Mouse (Mus musculus) testis, adult 2 months (tissue): ENCODE results near the gene Gm20388. TPM values are rescaled to one million over a fixed set of nuclear protein-coding genes. Genes with fewer than 3 reads are reported as not detected.

ENCODE experiments used
- H3K27ac ChIP-seq: fragments of 200-500 bp; 2 replicates; pipeline ENCODE4 v1.5.1; 2012; ENCODE audit warnings: low read depth, low read length; ENCODE audit not compliant: control insufficient read depth, insufficient read depth
- H3K27me3 ChIP-seq: fragments of 200-500 bp; 2 replicates; pipeline ENCODE4 v1.6.1; 2012; ENCODE audit warnings: mild to moderate bottlenecking, low read length, moderate library complexity; ENCODE audit not compliant: control insufficient read depth, insufficient read depth
- H3K36me3 ChIP-seq: fragments of 200-500 bp; 2 replicates; pipeline ENCODE4 v1.6.1; 2012; ENCODE audit warnings: mild to moderate bottlenecking, low read length; ENCODE audit not compliant: control insufficient read depth, insufficient read depth
- H3K4me1 ChIP-seq: fragments of 200-500 bp; 2 replicates; pipeline ENCODE4 v1.6.1; 2012; ENCODE audit warnings: low read length; ENCODE audit not compliant: control insufficient read depth, insufficient read depth
- H3K4me3 ChIP-seq: fragments of 200-500 bp; 2 replicates; pipeline ENCODE4 v1.5.1; 2012; ENCODE audit warnings: low read depth, mild to moderate bottlenecking, low read length, moderate library complexity, mixed read lengths; ENCODE audit not compliant: control insufficient read depth
- CTCF ChIP-seq: fragments of 200-500 bp; IDR thresholded peaks from 2 replicates; pipeline ENCODE4 v1.5.1; 2012; ENCODE audit warnings: low read depth, mild to moderate bottlenecking, inconsistent platforms, low read length, moderate library complexity; ENCODE audit not compliant: control insufficient read depth, insufficient read depth, insufficient replicate concordance
- POLR2A ChIP-seq: fragments of 200-500 bp; IDR thresholded peaks from 2 replicates; pipeline ENCODE4 v1.6.1; 2012; ENCODE audit warnings: low read depth, mild to moderate bottlenecking, inconsistent platforms, low read length, moderate library complexity; ENCODE audit not compliant: control insufficient read depth
- polyA plus RNA-seq: library from polyadenylated mRNA; depleted of rRNA; stranded (reverse); fragments of >200 nt; gene quantifications from 2 replicates; pipeline ENCODE4 v1.2.3, GENCODE M21; 2012

Gm20388 gene
- polyA plus RNA-seq, 1 experiment = 5.6 TPM

- peaks cover 2% of the 10 kb centered on the region; the same call in 1 of the 2 replicates for H3K4me1 ChIP-seq
- TF ChIP-seq CTCF = no peak
- TF ChIP-seq POLR2A = no peak
- H3K4me3 ChIP-seq = no peak overlapping the region
- no peaks in the 10 kb centered on the region for H3K27me3 ChIP-seq
- no peaks in the 10 kb centered on the region for H3K36me3 ChIP-seq
- H3K27ac ChIP-seq = no peak overlapping the region
Observed at GRCm38 (mm10) chr8:121398724-121399123, 1488.1 kb downstream of the Gm20388 start.

GRCm38 (mm10) chr8:121399173-121399572, 1488.5 kb downstream of the Gm20388 start:
- Histone ChIP-seq H3K36me3 (no peaks in the 10 kb centered on the region), H3K4me1 (peaks cover 2% of the 10 kb centered on the region; the same call in 1 of the 2 replicates), H3K4me3 (no peak overlapping the region), H3K27ac (no peak overlapping the region), H3K27me3 (no peaks in the 10 kb centered on the region)
- no peak for TF ChIP-seq POLR2A
- TF ChIP-seq CTCF = no peak

GRCm38 (mm10) chr8:121400581-121400980, 1489.9 kb downstream of the Gm20388 start:
- Histone ChIP-seq H3K4me1 (peaks cover 2% of the 10 kb centered on the region; the same call in 1 of the 2 replicates), H3K36me3 (no peaks in the 10 kb centered on the region), H3K27me3 (no peaks in the 10 kb centered on the region), H3K27ac (no peak overlapping the region), H3K4me3 (no peak overlapping the region)
- no peak for TF ChIP-seq POLR2A
- TF ChIP-seq CTCF = no peak

DNA sequence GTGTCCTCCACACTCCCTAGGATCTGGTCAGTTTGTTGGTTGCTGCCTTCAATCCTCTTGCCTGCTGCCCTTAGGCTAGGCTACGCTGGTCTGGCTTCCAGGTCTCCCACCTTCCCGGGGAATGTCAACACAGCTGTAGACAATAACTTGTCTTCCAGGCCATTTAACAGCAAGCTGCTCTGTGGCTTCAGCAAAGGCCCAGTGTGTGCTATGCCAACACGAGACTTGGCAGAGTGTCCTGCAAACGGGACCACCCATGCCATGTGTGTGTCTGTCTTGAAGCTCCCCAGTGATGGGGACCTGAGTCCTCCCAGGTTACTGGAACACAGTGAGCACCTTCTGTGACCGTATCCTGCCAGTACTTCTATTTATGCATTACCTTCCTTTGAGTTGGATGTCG, 1493.2 kb downstream of the Gm20388 start:
- no peak overlapping the region for H3K4me3 ChIP-seq
- H3K27ac ChIP-seq = no peak overlapping the region
- H3K27me3 ChIP-seq = no peaks in the 10 kb centered on the region
- H3K4me1 ChIP-seq = peaks cover 2% of the 10 kb centered on the region; the same call in 1 of the 2 replicates
- H3K36me3 ChIP-seq = no peaks in the 10 kb centered on the region
- TF ChIP-seq POLR2A (no peak), CTCF (no peak)

GRCm38 (mm10) chr8:121418081-121418480, 1507.4 kb downstream of the Gm20388 start:
- peaks cover 3% of the 10 kb centered on the region; the same call in 1 of the 2 replicates for H3K4me1 ChIP-seq
- H3K27me3 ChIP-seq = no peaks in the 10 kb centered on the region
- no peak overlapping the region for H3K4me3 ChIP-seq
- TF ChIP-seq POLR2A (no peak), CTCF (no peak)
- no peak overlapping the region for H3K27ac ChIP-seq
- H3K36me3 ChIP-seq = no peaks in the 10 kb centered on the region

DNA sequence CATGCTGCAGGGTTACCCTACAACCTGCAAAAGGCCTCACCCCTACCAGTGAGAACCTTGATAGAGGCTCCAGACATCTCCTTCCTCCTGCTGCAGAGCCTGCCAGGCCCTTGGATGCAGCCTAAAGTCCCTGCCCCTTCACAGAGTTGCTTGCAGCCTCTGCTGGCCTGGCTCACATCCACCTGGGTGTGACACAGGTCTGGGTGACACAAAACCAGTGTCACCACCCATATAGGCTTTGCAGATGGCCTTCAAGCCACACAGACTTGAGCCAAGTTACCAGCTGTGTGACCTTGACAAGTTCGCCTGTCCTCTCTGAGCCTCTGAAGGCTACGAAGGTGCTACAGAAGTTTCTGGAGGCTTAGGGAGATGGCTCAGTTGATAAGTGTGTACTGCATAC, 1508.9 kb downstream of the Gm20388 start:
- H3K27ac ChIP-seq = no peak overlapping the region
- H3K36me3 ChIP-seq = no peaks in the 10 kb centered on the region
- H3K27me3 ChIP-seq = no peaks in the 10 kb centered on the region
- H3K4me3 ChIP-seq = no peak overlapping the region
- H3K4me1 ChIP-seq = peaks cover 8% of the 10 kb centered on the region
- no peak for TF ChIP-seq POLR2A
- no peak for TF ChIP-seq CTCF

GRCm38 (mm10) chr8:121421009-121421408, 1510.4 kb downstream of the Gm20388 start:
- Histone ChIP-seq H3K4me3 (no peak overlapping the region), H3K27me3 (no peaks in the 10 kb centered on the region), H3K27ac (no peak overlapping the region), H3K4me1 (peaks cover 11% of the 10 kb centered on the region), H3K36me3 (no peaks in the 10 kb centered on the region)
- TF ChIP-seq POLR2A (no peak), CTCF (no peak)

GRCm38 (mm10) chr8:121424080-121424479, 1513.4 kb downstream of the Gm20388 start:
- Histone ChIP-seq H3K4me3 (peak overlapping the region; percentile 30), H3K27ac (no peak overlapping the region), H3K27me3 (no peaks in the 10 kb centered on the region), H3K36me3 (no peaks in the 10 kb centered on the region), H3K4me1 (peaks cover 9% of the 10 kb centered on the region)
- no peak for TF ChIP-seq POLR2A
- no peak for TF ChIP-seq CTCF
